Mouse (Mus musculus): ENCODE measurements around the gene Prss22. TPM values are rescaled to one million over a fixed set of nuclear protein-coding genes. Genes with fewer than 3 reads are reported as not detected.
A peak's percentile ranks its signal among the peaks of the same experiment; 100 is the strongest.

The Prss22 gene
- polyA plus RNA-seq, 1 experiment from 2014 or later = not detected

DNA sequence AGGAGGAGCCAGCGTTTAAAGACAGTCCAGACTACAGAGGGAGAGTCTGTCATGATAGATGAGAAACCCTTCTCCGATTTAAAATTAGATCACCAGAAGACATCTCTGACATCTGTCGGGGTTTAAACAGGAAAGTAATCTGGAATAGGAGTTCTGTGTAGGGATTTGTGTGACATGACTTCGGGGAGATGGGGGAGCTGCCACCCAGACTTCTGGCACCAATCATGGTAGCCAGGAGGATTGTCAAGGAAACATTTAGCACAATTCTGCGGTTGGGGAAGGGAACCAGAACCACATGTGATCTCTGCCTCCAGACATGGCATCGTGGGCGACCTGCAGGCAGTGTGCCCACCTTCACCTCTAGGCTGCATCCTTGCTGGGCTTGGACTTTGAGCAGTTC is 31.6 kb upstream of the Prss22 start:
- H3K27me3 ChIP-seq (ENCODE audit: control insufficient read depth, insufficient read depth, low read length) = no peaks in the 10 kb centered on the region
- no peak for ATAC-seq (replicated peaks; ENCODE audit: extremely low read depth, insufficient read depth, low FRiP score)
- H3K4me1 ChIP-seq (ENCODE audit: control insufficient read depth, insufficient read depth, low read length) = no peaks in the 10 kb centered on the region
- H3K27ac ChIP-seq (ENCODE audit: low read length) = no peak overlapping the region
- H3K4me3 ChIP-seq (ENCODE audit: low read length) = no peak overlapping the region
- H3K36me3 ChIP-seq (ENCODE audit: control insufficient read depth, insufficient read depth) = no peaks in the 10 kb centered on the region
- H3K4me2 ChIP-seq (ENCODE audit: low read depth, low read length) = no peak overlapping the region
- no peaks in the 10 kb centered on the region for H3K9me3 ChIP-seq (replicated peaks; ENCODE audit: control insufficient read depth, low read length)
- WGBS = 70% methylated on average over 7 of the region's 7 CpGs
- no peak overlapping the region for H3K9ac ChIP-seq (ENCODE audit: low read length)

DNA sequence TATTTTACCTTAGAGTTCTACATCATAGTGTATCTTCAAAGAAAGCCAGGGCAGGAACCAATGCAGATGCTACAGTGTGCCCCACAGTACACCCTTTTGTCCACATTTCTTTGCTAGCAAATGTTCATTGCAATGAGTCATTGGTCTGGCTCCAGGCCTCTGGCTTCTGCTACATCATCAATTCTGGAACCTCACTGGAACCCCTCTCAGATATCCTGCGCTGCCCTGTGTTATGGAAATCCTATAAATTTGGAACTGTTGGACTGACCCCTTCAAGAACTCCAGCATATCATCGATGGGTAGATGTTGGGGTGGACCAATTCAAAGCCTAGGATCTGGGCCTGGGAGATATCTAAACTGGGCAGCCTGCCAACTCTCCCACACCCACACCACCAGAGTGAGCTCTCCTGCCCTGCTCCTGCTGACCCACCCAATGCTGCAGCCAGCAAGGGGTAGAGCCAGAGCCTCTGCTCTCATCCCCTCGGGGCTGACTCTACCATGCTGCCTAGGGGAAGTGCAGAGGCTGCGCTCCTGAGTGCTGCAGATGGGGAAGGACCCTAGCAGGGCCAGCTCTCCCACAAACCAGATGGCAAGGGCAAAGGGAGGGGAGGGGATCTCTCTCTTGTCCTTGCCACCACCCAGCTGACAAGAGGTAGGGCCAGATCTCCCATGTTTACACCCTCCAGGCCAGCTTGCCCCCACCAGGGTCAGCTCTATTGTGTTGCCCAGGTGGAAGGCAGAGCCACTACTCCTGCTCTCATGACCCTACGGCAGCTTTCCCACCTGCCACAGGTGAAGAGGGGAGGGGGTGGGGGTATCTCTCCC is 23.7 kb upstream of the Prss22 start:
- Histone ChIP-seq H3K36me3 (ENCODE audit: control insufficient read depth, insufficient read depth) (no peaks in the 10 kb centered on the region), H3K9me3 (replicated peaks; ENCODE audit: control insufficient read depth, low read length) (no peaks in the 10 kb centered on the region), H3K9ac (ENCODE audit: low read length) (no peak overlapping the region), H3K27me3 (ENCODE audit: control insufficient read depth, insufficient read depth, low read length) (no peaks in the 10 kb centered on the region), H3K4me3 (ENCODE audit: low read length) (no peak overlapping the region), H3K4me2 (ENCODE audit: low read depth, low read length) (no peak overlapping the region), H3K27ac (ENCODE audit: low read length) (no peak overlapping the region), H3K4me1 (ENCODE audit: control insufficient read depth, insufficient read depth, low read length) (peaks cover 4% of the 10 kb centered on the region)
- 51% methylated on average over 5 of the region's 5 CpGs for WGBS
- peak; percentile 55; the same call in 1 of the 2 replicates for ATAC-seq (replicated peaks; ENCODE audit: extremely low read depth, insufficient read depth, low FRiP score)

- no peak for ATAC-seq (replicated peaks; ENCODE audit: extremely low read depth, insufficient read depth, low FRiP score)
- Histone ChIP-seq H3K36me3 (ENCODE audit: control insufficient read depth, insufficient read depth) (no peaks in the 10 kb centered on the region), H3K4me2 (ENCODE audit: low read depth, low read length) (no peak overlapping the region), H3K4me1 (ENCODE audit: control insufficient read depth, insufficient read depth, low read length) (peaks cover 4% of the 10 kb centered on the region), H3K27ac (ENCODE audit: low read length) (no peak overlapping the region), H3K9ac (ENCODE audit: low read length) (no peak overlapping the region), H3K9me3 (replicated peaks; ENCODE audit: control insufficient read depth, low read length) (no peaks in the 10 kb centered on the region), H3K4me3 (ENCODE audit: low read length) (no peak overlapping the region), H3K27me3 (ENCODE audit: control insufficient read depth, insufficient read depth, low read length) (no peaks in the 10 kb centered on the region)
- WGBS = 59% methylated on average over 6 of the region's 6 CpGs
These were observed 22.8 kb upstream of the Prss22 start for GRCm38 (mm10) chr17:24020696-24021095.

- Histone ChIP-seq H3K4me2 (ENCODE audit: low read depth, low read length) (no peak overlapping the region), H3K9ac (ENCODE audit: low read length) (no peak overlapping the region), H3K4me1 (ENCODE audit: control insufficient read depth, insufficient read depth, low read length) (no peaks in the 10 kb centered on the region), H3K27me3 (ENCODE audit: control insufficient read depth, insufficient read depth, low read length) (no peaks in the 10 kb centered on the region), H3K27ac (ENCODE audit: low read length) (no peak overlapping the region), H3K9me3 (replicated peaks; ENCODE audit: control insufficient read depth, low read length) (no peaks in the 10 kb centered on the region), H3K4me3 (ENCODE audit: low read length) (no peak overlapping the region), H3K36me3 (ENCODE audit: control insufficient read depth, insufficient read depth) (no peaks in the 10 kb centered on the region)
- 27% methylated on average over 14 of the region's 14 CpGs for WGBS
- no peak for ATAC-seq (replicated peaks; ENCODE audit: extremely low read depth, insufficient read depth, low FRiP score)
These were observed 17.8 kb upstream of the Prss22 start for GRCm38 (mm10) chr17:24015727-24016126.

GRCm38 (mm10) chr17:24014433-24014965 is 16.6 kb upstream of the Prss22 start:
- no peaks in the 10 kb centered on the region for H3K36me3 ChIP-seq (ENCODE audit: control insufficient read depth, insufficient read depth)
- no peaks in the 10 kb centered on the region for H3K4me1 ChIP-seq (ENCODE audit: control insufficient read depth, insufficient read depth, low read length)
- no peak for ATAC-seq (replicated peaks; ENCODE audit: extremely low read depth, insufficient read depth, low FRiP score)
- H3K9ac ChIP-seq (ENCODE audit: low read length) = no peak overlapping the region
- 77% methylated on average over 5 of the region's 5 CpGs for WGBS
- H3K4me3 ChIP-seq (ENCODE audit: low read length) = no peak overlapping the region
- H3K9me3 ChIP-seq (replicated peaks; ENCODE audit: control insufficient read depth, low read length) = no peaks in the 10 kb centered on the region
- H3K27me3 ChIP-seq (ENCODE audit: control insufficient read depth, insufficient read depth, low read length) = no peaks in the 10 kb centered on the region
- no peak overlapping the region for H3K4me2 ChIP-seq (ENCODE audit: low read depth, low read length)
- no peak overlapping the region for H3K27ac ChIP-seq (ENCODE audit: low read length)

DNA sequence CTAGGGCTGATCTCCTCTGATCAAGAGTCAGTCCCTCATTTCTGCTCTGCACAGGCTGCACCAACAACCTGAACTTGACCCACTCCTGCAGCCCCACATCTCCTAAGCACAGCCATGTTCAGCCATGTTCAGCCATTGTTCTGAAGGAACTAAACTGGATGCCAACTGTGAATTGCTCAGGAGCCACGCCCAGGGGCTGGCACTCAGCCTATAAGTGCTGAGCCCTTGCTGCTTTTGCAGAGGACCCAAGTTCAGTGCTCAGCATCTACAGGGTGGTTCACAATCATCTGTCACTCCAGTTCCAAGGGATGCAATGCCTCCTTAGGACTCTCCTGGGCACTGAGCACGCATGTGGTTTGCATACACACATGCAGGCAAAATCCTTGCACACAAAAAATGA is 15.0 kb upstream of the Prss22 start:
- Histone ChIP-seq H3K27ac (ENCODE audit: low read length) (no peak overlapping the region), H3K4me1 (ENCODE audit: control insufficient read depth, insufficient read depth, low read length) (no peaks in the 10 kb centered on the region)
- WGBS = 80% methylated on average over 2 of the region's 2 CpGs

GRCm38 (mm10) chr17:24009617-24010016 is 11.7 kb upstream of the Prss22 start:
- ATAC-seq (replicated peaks; ENCODE audit: extremely low read depth, insufficient read depth, low FRiP score) = no peak
- H3K36me3 ChIP-seq (ENCODE audit: control insufficient read depth, insufficient read depth) = no peaks in the 10 kb centered on the region
- H3K9ac ChIP-seq (ENCODE audit: low read length) = no peak overlapping the region
- no peak overlapping the region for H3K4me2 ChIP-seq (ENCODE audit: low read depth, low read length)
- no peak overlapping the region for H3K27ac ChIP-seq (ENCODE audit: low read length)
- H3K27me3 ChIP-seq (ENCODE audit: control insufficient read depth, insufficient read depth, low read length) = 0 out of 2 replicates have a peak, but pooled peaks cover 2% of the 10 kb centered on the region
- H3K4me1 ChIP-seq (ENCODE audit: control insufficient read depth, insufficient read depth, low read length) = no peaks in the 10 kb centered on the region
- H3K9me3 ChIP-seq (replicated peaks; ENCODE audit: control insufficient read depth, low read length) = no peaks in the 10 kb centered on the region
- WGBS = 57% methylated on average over 5 of the region's 5 CpGs
- H3K4me3 ChIP-seq (ENCODE audit: low read length) = no peak overlapping the region

More for the DNA sequence above, 15.0 kb upstream of the Prss22 start:
- H3K4me3 ChIP-seq (ENCODE audit: low read length) = no peak overlapping the region
- ATAC-seq (replicated peaks; ENCODE audit: extremely low read depth, insufficient read depth, low FRiP score) = no peak
- 0 out of 2 replicates have a peak, but pooled peaks cover 2% of the 10 kb centered on the region for H3K27me3 ChIP-seq (ENCODE audit: control insufficient read depth, insufficient read depth, low read length)
- no peaks in the 10 kb centered on the region for H3K36me3 ChIP-seq (ENCODE audit: control insufficient read depth, insufficient read depth)
- H3K4me2 ChIP-seq (ENCODE audit: low read depth, low read length) = no peak overlapping the region
- H3K9ac ChIP-seq (ENCODE audit: low read length) = no peak overlapping the region
- no peaks in the 10 kb centered on the region for H3K9me3 ChIP-seq (replicated peaks; ENCODE audit: control insufficient read depth, low read length)

GRCm38 (mm10) chr17:24008105-24008504 is 10.2 kb upstream of the Prss22 start:
- no peak overlapping the region for H3K4me2 ChIP-seq (ENCODE audit: low read depth, low read length)
- H3K9me3 ChIP-seq (replicated peaks; ENCODE audit: control insufficient read depth, low read length) = no peaks in the 10 kb centered on the region
- H3K36me3 ChIP-seq (ENCODE audit: control insufficient read depth, insufficient read depth) = no peaks in the 10 kb centered on the region
- ATAC-seq (replicated peaks; ENCODE audit: extremely low read depth, insufficient read depth, low FRiP score) = no peak
- WGBS = 62% methylated on average over 4 of the region's 4 CpGs
- no peak overlapping the region for H3K4me3 ChIP-seq (ENCODE audit: low read length)
- no peak overlapping the region for H3K9ac ChIP-seq (ENCODE audit: low read length)
- 0 out of 2 replicates have a peak, but pooled peaks cover 2% of the 10 kb centered on the region for H3K27me3 ChIP-seq (ENCODE audit: control insufficient read depth, insufficient read depth, low read length)
- no peak overlapping the region for H3K27ac ChIP-seq (ENCODE audit: low read length)
- no peaks in the 10 kb centered on the region for H3K4me1 ChIP-seq (ENCODE audit: control insufficient read depth, insufficient read depth, low read length)

GRCm38 (mm10) chr17:24007391-24007790 is 9.5 kb upstream of the Prss22 start:
- no peaks in the 10 kb centered on the region for H3K9me3 ChIP-seq (replicated peaks; ENCODE audit: control insufficient read depth, low read length)
- no peak overlapping the region for H3K4me3 ChIP-seq (ENCODE audit: low read length)
- 0 out of 2 replicates have a peak, but pooled peaks cover 2% of the 10 kb centered on the region for H3K27me3 ChIP-seq (ENCODE audit: control insufficient read depth, insufficient read depth, low read length)
- no peaks in the 10 kb centered on the region for H3K4me1 ChIP-seq (ENCODE audit: control insufficient read depth, insufficient read depth, low read length)
- 41% methylated on average over 1 of the region's 1 CpGs for WGBS
- no peak for ATAC-seq (replicated peaks; ENCODE audit: extremely low read depth, insufficient read depth, low FRiP score)
- no peak overlapping the region for H3K9ac ChIP-seq (ENCODE audit: low read length)
- H3K36me3 ChIP-seq (ENCODE audit: control insufficient read depth, insufficient read depth) = no peaks in the 10 kb centered on the region
- H3K27ac ChIP-seq (ENCODE audit: low read length) = no peak overlapping the region
- H3K4me2 ChIP-seq (ENCODE audit: low read depth, low read length) = no peak overlapping the region
